Mouse (Mus musculus): ENCODE results near the gene Tmem131.
"Not testable (repeated sequence)": the region's sequence is repeated elsewhere in the genome, so short reads cannot be mapped to it uniquely, and the experiment has no call there.

Tmem131 gene

DNA sequence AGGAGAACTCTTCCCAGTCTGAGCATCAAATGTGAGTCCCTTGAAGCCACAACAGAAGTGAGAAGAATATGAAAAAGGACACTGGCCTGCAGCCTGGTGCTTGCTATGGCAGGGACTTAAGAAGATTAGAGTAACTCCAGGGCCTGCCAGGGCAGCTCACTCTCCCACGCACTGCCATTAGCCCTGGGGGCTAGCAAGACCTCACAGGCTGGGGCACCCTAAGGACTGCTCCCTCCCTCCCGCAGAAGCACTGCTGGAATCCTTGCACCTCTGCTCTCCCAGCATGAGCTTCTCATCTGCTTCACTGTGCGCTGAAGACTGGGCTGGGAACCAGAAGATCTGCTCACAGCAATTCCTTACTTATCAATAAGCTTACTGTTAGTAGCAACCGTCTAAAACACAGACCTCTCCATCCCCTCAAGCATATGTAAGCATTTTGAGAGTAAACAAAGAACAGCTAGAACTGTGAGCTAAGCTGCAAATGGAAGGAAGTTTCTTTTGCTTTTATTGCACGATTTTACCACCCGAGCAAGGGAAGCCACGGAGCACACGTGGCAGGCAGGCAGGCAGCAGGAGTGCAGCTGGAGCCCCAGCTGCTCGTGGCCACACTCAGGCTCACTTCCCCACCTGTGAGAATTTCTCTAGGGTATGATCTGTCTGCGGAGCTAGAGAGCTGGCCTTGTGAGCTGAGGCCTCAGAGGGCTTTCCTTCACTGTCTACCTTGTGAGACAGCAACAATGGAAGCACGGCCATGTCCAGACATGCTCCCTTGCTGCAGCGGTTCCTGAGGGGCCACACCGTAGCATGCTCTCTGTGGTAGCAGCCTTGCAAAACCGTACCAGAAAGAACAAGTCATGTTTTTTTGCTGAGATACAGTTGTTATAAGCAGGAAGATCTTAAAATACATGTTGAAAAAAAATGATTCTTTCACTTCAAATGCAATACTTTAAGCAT, 112.3 kb downstream of the Tmem131 start:
- no peak for DNase-seq (ENCODE audit: low spot score)

DNA sequence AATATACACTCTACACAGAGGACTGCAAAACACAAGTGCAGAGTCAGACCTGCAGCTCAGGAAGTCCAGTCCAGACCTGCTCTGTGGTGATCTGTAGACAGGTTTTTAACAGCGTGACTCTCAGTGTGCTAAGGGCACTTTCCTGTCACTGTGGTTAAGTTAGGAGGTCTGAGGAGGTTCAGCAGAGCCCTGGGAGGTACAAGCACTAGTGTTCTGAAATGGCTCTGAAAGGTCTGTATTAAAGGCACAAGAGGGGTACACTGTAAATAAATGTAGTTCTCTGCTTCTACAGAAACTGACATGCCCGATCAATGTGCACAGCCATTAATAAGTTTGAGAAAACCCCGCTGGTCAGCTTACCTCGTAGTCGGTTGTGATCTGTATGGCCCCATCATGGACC, 119.1 kb downstream of the Tmem131 start:
- DNase-seq (ENCODE audit: low spot score): no peak

DNA sequence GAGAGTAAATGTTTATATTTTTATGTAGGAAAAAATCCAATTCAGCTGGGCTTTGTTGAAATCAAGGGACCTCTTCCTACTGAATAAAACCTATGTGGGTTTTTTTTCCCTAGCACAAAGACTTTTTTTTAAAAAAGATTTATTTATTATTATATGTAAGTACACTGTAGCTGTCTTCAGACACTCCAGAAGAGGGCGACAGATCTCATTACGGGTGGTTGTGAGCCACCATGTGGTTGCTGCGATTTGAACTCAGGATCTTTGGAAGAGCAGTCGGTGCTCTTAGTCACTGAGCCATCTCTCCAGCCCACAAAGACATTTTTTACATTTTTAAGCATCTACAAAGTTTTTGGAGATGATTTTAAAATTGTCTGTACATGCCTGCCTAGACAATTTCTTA, 121.5 kb downstream of the Tmem131 start:
- DNase-seq (ENCODE audit: low spot score): not testable (repeated sequence)

DNA sequence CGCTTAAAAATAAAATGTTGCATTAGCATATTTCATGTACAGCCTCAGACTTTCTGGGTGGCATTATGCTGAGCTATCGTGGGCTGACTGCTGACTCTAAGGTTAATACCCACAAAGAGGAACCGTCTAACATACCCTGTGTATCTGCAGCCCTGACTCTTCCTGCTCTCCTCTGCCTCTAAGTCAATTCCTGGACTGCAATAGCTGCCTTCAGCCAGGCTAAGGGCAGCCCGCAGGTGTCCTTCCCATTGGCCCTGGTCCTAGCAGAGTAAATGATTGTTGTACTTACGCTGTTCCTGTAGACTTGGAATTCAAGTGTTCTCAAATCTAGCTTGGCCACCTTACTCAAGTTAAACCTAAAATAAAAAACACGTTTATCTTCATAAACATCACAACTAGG, 128.3 kb downstream of the Tmem131 start:
- peak; percentile 31 for DNase-seq (ENCODE audit: low spot score)

DNA sequence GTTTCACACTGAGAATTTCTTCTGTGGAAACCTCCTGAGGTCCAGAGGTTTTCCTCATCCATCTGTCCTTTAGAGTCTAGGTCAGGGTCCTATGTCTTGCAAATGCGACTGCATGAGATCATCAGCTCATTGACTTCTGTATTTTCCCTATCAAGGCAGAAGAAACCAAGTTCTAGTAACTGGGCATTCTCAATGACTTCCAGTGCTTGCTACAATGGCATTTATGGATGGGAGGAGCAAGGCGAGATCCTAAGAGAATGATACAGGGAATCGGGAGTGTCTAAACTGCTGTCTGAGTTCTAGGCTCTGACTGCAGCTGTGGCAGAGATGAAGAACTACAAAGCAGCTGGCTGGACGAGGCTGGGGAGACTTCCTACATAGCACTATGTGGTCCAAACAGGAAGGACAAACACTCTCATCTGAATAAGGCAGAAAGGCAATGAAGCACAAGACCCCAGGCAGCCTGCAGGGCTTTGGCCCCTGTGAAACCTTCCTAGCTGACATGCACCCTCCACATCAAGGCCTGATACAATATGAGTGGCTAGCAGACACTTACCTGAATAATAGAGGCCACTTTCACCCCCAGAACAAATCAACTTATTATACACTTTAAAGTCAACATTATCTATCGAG, 129.1 kb downstream of the Tmem131 start:
- DNase-seq (ENCODE audit: low spot score): no peak

DNA sequence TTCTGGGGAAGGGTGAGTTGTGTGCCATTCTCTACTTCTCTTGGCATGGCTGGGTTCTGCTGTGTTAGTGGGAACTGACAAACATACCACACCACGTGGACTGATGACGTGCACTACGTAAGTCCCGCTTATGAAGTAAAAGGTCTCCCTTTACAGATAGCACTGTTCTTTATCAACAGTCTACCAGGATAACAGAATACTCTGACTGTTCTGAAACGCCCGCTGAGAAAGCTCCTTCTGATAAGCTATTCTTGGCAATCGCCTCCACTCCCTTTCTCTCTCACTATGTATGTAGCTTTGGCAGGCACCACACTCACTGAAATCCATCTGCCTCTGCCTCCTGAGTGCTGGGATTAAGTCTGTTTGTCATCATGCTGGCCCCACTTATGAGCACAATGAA, 130.1 kb downstream of the Tmem131 start:
- DNase-seq (ENCODE audit: low spot score): no peak

DNA sequence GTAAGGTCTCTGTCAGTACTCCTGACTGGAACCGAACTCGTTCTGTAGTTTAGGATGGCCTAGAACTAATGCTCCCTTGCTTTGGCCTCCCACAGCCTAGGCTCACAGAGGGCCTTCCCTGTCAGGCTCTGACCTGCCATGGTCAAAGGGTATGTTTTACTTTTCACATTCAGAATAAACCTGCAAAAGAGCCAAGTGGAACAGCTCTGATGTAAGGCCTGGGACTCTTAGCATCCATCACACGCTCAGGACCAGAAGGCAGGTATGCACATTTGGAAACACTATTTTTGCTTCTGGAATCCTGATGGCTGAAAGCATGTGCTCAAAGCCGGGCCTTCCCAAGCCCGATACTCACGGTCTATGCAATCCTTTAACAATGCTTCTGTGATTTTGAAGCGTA, 131.7 kb downstream of the Tmem131 start:
- DNase-seq (ENCODE audit: low spot score): no peak

DNA sequence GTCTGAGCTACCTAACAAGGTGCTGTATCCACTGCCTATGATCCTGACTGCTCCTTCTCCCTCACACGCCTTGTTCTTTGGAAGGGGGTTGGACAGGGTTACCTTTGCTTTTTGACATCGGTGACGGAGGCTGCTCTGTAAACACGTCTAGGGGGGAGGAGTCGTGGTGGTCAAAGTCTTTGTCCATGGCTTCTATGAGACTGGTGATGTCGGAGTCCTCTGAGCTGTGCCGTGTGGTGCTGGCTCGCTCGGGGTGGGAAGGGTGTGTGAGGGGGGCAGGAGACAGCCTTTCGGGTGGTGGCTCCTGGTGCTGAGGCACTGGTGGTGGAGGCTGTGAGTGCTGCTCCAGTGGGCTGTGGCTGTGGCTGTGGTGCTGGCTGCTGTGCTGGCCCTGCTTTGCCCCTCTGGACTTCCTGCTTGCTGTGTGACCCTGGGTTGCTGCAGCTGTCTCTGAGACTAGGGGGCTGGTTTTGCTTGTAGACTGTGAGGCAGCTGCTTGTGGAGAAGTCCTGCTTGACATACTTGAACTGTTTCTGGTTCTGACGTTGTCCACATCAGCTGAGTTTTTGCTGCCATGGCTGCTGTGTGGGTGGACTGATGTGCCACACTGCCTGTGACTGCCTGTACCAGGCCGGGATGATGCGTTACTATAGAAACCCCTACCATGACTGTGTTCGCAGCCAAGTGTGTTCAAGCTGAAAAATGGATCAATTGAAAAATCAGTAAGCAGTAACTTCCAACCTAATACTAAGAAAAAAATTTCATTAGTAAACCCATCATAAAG, 135.5 kb downstream of the Tmem131 start:
- peak; percentile 66 for DNase-seq (ENCODE audit: low spot score)

DNA sequence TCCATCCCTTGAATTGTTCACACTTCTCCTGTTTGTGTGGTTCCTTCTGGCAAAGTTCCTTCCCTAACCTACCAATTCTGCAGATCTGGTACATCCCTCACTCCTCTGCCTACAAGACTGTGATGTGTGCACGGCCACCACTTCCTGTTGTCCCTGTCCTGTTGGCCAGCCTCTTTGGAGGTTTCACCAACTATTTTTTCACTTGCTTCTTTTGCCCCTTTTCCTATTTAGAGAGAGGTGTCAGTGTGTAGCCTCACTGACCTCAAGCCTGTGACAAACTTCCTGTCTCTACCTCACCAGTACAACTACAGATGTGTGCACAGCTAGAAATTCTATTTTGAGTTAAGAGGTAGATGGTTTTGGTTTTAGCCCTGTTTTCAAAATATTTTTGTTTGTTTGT, 136.4 kb downstream of the Tmem131 start:
- no peak for DNase-seq (ENCODE audit: low spot score)

DNA sequence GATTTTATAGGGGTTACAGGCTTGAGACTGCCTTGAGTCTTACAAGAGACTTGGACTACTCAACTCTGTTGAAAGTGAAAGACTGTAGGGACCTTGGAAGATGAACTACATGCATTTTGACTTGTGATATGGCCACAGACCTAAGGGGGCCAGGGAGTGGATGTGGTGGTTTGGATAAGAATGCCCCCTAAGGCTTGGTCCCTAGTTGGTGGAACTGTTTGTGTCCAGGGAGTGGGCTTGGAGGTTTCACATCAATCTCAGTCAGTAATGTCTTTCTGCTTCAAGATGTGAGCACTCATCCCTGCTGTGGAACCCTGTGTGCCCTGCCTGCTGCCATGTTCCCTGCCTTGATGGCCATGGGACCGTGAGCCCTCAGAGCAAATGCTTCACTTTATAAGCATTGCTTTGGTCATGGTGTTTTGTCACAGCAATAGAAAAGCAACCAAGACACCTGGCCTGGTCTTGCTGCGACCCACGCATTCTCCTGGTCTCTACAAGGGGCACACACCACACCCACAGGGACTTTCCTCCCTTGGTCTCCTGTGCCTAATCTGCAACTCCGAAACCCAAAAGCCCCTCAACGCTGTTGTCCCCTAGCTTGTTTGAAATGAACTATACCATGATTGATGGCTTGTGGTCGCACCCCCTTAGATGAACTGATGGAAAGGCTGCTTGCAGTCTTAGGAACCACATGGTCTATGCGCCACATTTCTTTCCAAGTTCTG, 137.1 kb downstream of the Tmem131 start:
- no peak for DNase-seq (ENCODE audit: low spot score)

DNA sequence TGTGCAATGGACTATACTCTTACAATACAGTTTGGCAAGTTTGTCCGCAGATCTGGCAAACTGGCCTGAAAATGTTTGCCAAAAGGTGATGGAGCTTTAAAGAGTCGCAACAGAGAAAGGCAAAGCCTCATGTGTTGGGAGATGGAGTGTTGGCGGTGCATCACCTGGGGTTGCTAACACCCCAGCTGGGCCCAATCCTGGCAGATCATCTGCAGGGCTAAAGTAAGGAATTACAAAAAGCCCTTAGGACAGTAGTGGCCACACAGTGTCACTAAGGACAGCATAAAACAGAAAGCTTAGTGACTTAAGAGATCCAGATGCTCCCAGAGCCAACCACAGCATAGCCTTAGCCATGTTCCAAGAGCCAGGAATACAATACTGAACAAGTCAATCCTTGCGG, 138.6 kb downstream of the Tmem131 start:
- DNase-seq (ENCODE audit: low spot score): no peak

DNA sequence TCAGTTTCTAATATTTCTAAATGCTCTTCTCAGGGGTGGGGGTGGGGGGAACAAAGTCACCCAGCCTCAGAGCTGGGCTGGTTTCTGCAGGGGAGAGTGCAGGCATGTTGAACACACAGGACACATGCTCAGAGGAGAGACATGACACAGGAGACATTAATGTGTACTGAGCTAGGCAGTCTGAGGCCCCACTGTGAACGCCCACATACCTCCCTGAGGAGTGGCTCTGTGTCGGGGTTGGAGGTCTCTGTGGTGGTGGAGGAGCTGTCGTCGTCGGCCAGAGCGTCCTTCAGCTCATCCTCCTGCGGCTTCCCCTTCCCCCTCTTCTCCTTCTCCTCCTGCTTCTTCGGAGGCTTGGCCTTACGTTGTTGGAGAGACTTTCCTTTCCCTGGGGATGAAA, 139.2 kb downstream of the Tmem131 start:
- no peak for DNase-seq (ENCODE audit: low spot score)

DNA sequence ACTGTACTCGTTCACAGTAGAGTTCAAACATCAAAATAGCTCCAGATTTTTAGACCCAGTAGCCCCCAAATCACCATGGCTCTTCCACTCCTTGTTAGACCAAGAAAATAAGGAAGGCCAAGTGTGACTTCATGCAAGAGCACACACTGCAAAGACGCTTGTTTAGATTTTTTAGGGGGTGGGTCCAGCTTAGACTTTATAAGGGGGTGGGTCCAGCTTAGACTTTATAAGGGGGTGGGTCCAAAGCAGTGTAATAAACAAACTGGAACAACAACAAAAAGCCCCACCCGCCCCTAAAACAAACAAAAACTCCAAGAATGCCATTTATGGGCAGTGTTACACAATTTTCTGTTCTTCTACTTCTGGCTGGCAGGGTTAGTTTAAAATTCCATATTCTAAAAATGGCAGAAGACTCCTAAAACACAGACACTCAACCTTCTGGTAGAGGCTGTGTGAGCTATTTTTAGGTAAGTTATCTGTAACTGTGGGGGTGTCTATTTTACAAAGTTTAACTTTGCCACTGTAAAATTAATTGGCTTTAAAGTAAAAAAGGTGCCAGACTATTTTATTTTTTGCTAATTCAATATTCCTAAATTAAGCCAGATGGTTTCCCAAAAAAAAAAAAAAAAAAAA, 143.0 kb downstream of the Tmem131 start:
- no peak for DNase-seq (ENCODE audit: low spot score)

DNA sequence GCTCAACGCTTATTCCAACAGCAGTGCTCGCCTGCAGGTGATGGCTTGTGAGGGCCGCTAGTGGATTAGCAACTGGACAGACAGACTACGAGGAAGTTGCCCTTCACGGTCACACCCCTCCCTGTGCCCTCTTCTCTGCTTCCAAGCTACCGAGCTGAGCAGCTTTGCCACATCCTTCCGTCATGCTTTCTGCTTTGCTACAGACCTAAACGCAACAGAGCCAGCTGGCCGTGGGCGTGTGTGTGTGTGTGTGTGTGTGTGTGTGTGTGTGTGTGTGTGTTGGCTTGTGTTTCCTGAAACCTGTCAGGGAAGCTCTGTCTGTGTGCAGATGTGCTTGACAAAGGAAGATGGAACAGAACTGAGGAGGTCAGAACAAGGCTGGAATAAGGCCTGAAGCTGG, 146.0 kb downstream of the Tmem131 start:
- DNase-seq (ENCODE audit: low spot score): no peak

DNA sequence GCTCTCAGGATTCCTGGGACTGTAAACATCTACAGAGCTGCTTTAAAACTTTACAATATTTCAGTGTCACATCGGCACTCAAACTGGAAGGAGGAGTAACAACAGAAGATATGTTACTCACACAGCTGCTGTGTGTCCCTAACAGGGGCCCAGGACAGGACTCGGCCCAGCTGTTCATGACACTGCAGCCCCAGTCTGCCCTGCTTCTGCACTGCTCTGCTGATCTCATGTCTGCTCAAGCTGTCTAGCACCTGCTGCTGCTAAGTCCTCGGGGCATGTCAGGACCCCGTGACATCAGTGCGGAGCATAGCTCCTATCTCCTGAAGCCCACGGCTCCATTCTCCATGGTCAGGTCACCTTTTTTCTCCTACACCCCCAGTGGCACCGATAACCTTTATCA, 146.8 kb downstream of the Tmem131 start:
- no peak for DNase-seq (ENCODE audit: low spot score)

DNA sequence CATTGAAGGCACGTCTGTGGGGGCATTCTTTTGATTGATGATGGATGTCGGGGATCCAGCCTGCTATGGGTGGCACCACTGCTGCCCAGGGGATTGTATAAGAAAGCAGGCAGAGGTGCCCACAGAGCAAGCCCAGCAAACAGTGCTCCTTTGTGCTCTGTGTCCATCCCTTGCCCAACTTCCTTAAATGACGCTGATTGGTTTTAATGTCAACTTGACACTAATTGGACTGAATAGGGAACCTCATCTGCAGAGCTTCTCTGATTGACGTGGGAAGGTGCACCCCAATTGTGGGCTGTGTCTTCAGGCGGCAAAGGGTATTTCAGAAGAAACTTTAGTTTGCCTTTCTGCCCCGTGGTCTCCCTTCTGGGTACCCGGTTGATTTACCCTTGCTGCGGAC, 154.1 kb downstream of the Tmem131 start:
- DNase-seq (ENCODE audit: low spot score): no peak

DNA sequence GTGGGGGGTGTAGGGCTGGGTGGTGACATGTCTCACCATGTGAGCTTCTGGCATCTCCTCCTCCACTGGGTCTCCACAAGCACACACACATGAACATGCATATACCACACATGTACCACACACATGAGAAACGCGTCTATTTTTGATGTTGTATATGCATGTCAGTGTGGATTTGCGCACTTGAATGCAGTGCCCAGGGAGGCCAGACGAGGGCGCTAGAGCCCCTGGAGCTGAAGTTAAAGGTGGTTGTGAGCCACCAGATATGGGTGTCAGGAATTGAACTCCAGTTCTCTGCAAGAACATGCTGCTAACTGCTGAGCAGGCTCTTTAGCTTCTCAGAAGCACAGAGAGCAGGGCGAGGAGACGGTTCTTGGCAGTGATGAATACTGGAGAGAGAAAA, 157.1 kb downstream of the Tmem131 start:
- DNase-seq (ENCODE audit: low spot score): no peak

DNA sequence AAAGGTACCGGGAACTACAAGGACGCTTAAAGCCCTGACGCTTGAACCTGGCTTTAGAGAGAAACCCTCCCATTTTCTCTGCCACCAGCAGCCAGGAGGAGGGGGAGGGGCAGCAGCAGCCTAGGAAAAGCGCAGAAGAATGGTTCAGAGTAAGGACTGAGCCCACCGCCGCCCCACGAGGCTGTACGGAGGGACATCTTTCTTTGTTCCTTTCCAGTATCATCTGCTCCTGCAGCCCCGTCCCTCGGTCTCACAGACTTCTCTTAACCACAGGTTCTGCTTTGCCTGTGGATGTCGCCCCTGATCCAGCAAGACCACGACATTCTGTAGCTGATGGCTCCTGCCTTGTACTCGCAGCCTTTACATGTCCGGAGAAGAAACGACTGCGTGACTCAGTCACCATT, 158.2 kb downstream of the Tmem131 start:
- peak; percentile 14 for DNase-seq (ENCODE audit: low spot score)

DNA sequence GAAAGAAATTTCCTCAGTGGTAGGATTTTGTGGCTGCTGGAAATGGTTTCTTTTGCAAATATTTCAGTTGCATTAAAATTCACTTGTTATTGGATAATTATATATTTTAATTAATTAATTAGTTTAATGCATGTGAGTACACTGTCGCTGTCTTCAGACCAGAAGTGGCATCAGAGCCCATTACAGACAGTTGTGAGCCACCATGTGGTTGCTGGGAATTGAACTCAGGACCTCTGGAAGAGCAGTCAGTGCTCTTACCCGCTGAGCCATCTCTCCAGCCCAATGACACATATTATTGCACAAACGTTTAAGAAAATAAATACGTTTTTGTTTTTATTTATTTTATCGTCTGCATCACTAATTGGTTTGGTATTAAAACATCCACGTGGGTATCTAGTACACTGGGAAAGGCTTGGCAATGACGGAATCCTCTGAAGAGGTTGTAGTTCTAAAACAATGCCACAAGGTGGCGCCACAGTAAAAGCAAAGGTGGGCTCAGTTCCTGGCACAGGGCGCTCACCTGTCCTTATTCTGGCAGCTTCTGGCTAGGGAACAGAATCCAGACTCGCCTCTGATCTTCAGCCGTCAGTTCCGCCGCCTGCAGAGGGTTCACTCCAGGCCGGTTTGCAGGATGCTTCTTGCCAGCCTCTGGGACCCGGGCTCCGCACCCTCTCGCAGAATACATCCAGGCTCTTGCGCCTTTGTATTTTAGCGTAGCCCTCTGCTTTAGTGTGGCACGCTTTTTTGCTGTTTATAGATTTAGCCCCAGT, 158.9 kb downstream of the Tmem131 start:
- peak; percentile 74 for DNase-seq (ENCODE audit: low spot score)

DNA sequence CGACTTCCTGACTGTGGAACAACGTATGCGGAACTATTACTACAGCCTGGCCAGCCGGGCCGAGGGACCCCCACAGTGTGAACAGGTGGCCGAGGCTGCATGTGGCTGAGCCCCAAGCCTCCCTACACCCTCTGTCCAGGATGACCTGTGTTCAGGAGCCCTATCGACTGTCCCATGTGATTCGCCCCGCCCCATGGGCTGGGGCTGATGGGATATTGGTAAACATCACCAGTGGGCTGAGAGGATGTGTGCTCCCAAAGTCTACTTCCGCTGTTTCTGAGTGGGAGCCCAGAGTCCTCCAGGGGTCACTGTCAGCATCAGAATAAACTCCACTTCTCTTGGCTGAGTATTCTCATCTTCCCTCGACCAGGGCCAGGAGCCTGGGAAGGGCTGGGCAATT, 161.0 kb downstream of the Tmem131 start:
- no peak for DNase-seq (ENCODE audit: low spot score)

DNA sequence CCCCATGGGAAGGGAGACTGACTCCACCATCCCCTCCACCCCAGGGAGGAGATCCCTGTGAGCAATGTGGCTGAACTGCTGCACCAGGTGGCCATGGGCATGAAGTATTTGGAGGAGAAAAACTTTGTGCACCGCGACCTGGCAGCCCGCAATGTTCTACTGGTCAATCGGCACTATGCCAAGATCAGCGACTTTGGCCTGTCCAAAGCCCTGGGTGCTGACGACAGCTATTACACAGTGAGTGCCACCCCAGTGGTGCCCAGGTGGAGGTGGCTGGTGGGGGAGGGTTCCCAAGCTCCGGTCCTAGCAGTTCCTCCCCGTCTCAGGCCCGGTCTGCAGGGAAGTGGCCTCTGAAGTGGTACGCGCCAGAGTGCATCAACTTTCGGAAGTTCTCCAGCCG, 162.7 kb downstream of the Tmem131 start:
- DNase-seq (ENCODE audit: low spot score): no peak
